19 mouse cellular contexts compared by ENCODE assay signal in the genomic region with DNA sequence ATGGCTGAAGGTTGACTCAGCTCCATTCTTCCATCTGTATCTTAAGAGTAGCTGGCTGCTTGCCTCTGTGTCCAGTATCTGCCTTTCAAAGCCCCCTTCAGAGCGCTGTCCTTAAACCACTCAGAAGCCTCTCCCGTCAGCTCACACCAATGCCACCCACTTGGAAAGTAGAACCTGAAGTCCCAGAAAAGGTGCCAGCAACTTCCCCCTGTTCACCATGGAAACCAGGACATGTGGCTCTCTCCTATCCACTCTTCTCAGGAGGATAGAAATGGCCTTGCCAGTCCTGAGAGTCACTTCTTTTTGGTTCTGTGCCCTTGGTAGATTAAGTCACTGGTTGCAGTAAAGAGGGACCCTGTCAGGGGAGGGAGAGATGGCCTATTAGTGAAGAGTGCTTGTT. TPM values are rescaled to one million over a fixed set of nuclear protein-coding genes. Genes with fewer than 3 reads are reported as not detected.
DNase-seq lines count a peak whose midpoint lies in the region; ATAC-seq and TF ChIP-seq lines count a peak whose summit lies in the region.
"Had no signal": no experiment of that assay in that cellular context is flagged by ENCODE, and none has a peak within 500 bp of the region (broad histone marks: within the 10 kb centered on the region; RNA-seq: fewer than 3 reads in every experiment).

No protein-coding gene starts in this region.

- no peak overlapping the region for H3K4me2 ChIP-seq in forebrain, embryonic 14.5 days (ENCODE audit: low read length)
- H3K4me2 ChIP-seq in forebrain, postnatal 0 days (ENCODE audit: low read depth): no peak overlapping the region
- H3K4me2 ChIP-seq in CH12.LX (ENCODE audit: insufficient read depth, low read depth, poor library complexity, severe bottlenecking): peak overlapping the region; percentile 32; the same call in 1 of the 2 replicates

- CTCF ChIA-PET in Patski (lab: Charles Lee): interaction anchor here (0.8 to 14.1 kb wide), 14 partner anchors 10 to 338 kb away, joined by 3 to 311 read pairs (median 4); partner anchors contain the start of genes Arid3b, Islr, Islr2 and Sema7a

- no peak for TF ChIP-seq EP300 in CH12.LX (IDR thresholded peaks at IDR 0.05; ENCODE audit: low read length)

- no peak for TF ChIP-seq POLR2A in CH12.LX (IDR thresholded peaks at IDR 0.05; ENCODE audit: low read depth, low read length)

- peak; percentile 33 for ATAC-seq in forebrain, embryonic 14.5 days
- ATAC-seq in forebrain, postnatal 0 days: no peak
- no peak for ATAC-seq in Patski

- no peak overlapping the region for H3K4me3 ChIP-seq in forebrain, embryonic 14.5 days (ENCODE audit: low read depth, low read length)
- no peak overlapping the region for H3K4me3 ChIP-seq in forebrain, postnatal 0 days (ENCODE audit: low read depth, low read length)
- H3K4me3 ChIP-seq in layer of hippocampus, adult 2 months: peak overlapping the region; percentile 54; the same call in 1 of the 2 replicates
- H3K4me3 ChIP-seq in CH12.LX (replicated peaks in 1 of 3; ENCODE audit: low read depth in 2 of 3, low read length in 2 of 3, poor library complexity in 1 of 3): no peak overlapping the region
- H3K4me3 ChIP-seq: myocyte had no signal

- POLR2A ChIA-PET in Patski (lab: Charles Lee): interaction anchor here (0.6 to 1.7 kb wide), 5 partner anchors 63 to 236 kb away, joined by 4 to 10 read pairs (median 4); no protein-coding TSS in a partner anchor

- H3K27ac ChIP-seq in forebrain, embryonic 14.5 days (ENCODE audit: low read depth, low read length): no peak overlapping the region
- no peak overlapping the region for H3K27ac ChIP-seq in forebrain, postnatal 0 days (ENCODE audit: low read depth, low read length)
- H3K27ac ChIP-seq in layer of hippocampus, adult 2 months: no peak overlapping the region
- H3K27ac ChIP-seq in CH12.LX (ENCODE audit: insufficient read depth, low read depth): no peak overlapping the region
- H3K27ac ChIP-seq: hindbrain, embryonic 13.5 days; intestine, embryonic 15.5 days; kidney, embryonic 15.5 days; limb, embryonic 13.5 days; liver, embryonic 13.5 days; lung, embryonic 15.5 days; macrophage; midbrain, embryonic 12.5 days; stomach, embryonic 15.5 days had no signal

- no peaks in the 10 kb centered on the region for H3K9me3 ChIP-seq in forebrain, embryonic 14.5 days (replicated peaks; ENCODE audit: control insufficient read depth, low read length)
- H3K9me3 ChIP-seq in forebrain, postnatal 0 days (ENCODE audit: low read length): no peaks in the 10 kb centered on the region
- H3K9me3 ChIP-seq in CH12.LX (replicated peaks; ENCODE audit: low read length): no peaks in the 10 kb centered on the region
- H3K9me3 ChIP-seq: hindbrain, embryonic 13.5 days; intestine, embryonic 15.5 days; kidney, embryonic 15.5 days; limb, embryonic 13.5 days; liver, embryonic 13.5 days; lung, embryonic 15.5 days; midbrain, embryonic 12.5 days; stomach, embryonic 15.5 days had no signal

- in situ Hi-C loops in CH12.LX (cut with MboI; ENCODE audit: low pct_ligation_motif_present, low pct_unique_long_range_greater_than_20kb, low sequenced_read_pairs): loop anchor here (5.0 to 10.0 kb wide), 3 partner anchors 136 to 344 kb away; partner anchors contain the start of gene Csk
- in situ Hi-C loops in Patski (cut with MboI; ENCODE audit: low pct_unique_long_range_greater_than_20kb): loop anchor here (5.0 to 10.0 kb wide), 2 partner anchors 214 to 336 kb away; no protein-coding TSS in a partner anchor

- peaks cover 3% of the 10 kb centered on the region; the same call in 1 of the 2 replicates for H3K27me3 ChIP-seq in forebrain, embryonic 14.5 days (replicated peaks; ENCODE audit: control insufficient read depth, insufficient read depth, low read length)
- H3K27me3 ChIP-seq in forebrain, postnatal 0 days (ENCODE audit: insufficient read depth, low read length): no peaks in the 10 kb centered on the region
- no peaks in the 10 kb centered on the region for H3K27me3 ChIP-seq in CH12.LX (replicated peaks)
- H3K27me3 ChIP-seq in Patski: peaks cover 3% of the 10 kb centered on the region

- no peak overlapping the region for H3K9ac ChIP-seq in forebrain, embryonic 14.5 days (ENCODE audit: low read length)
- H3K9ac ChIP-seq in forebrain, postnatal 0 days: no peak overlapping the region
- peak overlapping the region; percentile 3; the same call in 1 of the 2 replicates for H3K9ac ChIP-seq in CH12.LX (ENCODE audit: insufficient read depth, low read depth)
- H3K9ac ChIP-seq: kidney, embryonic 15.5 days; limb, embryonic 13.5 days; liver, embryonic 13.5 days; lung, embryonic 15.5 days; stomach, embryonic 15.5 days had no signal

- no peaks in the 10 kb centered on the region for H3K79me2 ChIP-seq in CH12.LX (replicated peaks; ENCODE audit: control insufficient read depth, extremely low read depth, insufficient read depth, poor library complexity, severe bottlenecking)

- H3K36me3 ChIP-seq in forebrain, embryonic 14.5 days (ENCODE audit: control insufficient read depth, insufficient read depth, low read length): no peaks in the 10 kb centered on the region
- no peaks in the 10 kb centered on the region for H3K36me3 ChIP-seq in forebrain, postnatal 0 days (ENCODE audit: insufficient read depth)
- H3K36me3 ChIP-seq in CH12.LX (replicated peaks in 1 of 2; ENCODE audit: control insufficient read depth in 1 of 2, insufficient read depth in 1 of 2, low read length in 1 of 2): no peaks in the 10 kb centered on the region
- H3K36me3 ChIP-seq: hindbrain, embryonic 13.5 days; intestine, embryonic 15.5 days; kidney, embryonic 15.5 days; limb, embryonic 13.5 days; liver, embryonic 13.5 days; lung, embryonic 15.5 days; midbrain, embryonic 12.5 days; stomach, embryonic 15.5 days had no signal

- DNase-seq in forebrain, embryonic 14.5 days (ENCODE audit: low spot score): no peak
- DNase-seq in forebrain, postnatal 0 days: no peak
- no peak for DNase-seq in layer of hippocampus, adult 2 months (ENCODE audit: low spot score in 2 of 2)
- DNase-seq in layer of hippocampus, adult 9-10 months (ENCODE audit: low spot score): no peak
- DNase-seq in CH12.LX (ENCODE audit: extremely low read depth) (no peak), Patski (ENCODE audit: low read depth, low spot score) (no peak)
- no peak for DNase-seq in embryo, embryonic 10 days (ENCODE audit: low spot score)

- H3K4me1 ChIP-seq in forebrain, embryonic 14.5 days (ENCODE audit: control insufficient read depth, insufficient read depth, low read length): no peaks in the 10 kb centered on the region
- no peaks in the 10 kb centered on the region for H3K4me1 ChIP-seq in forebrain, postnatal 0 days (ENCODE audit: insufficient read depth)
- peaks cover 16 to 39% of the 10 kb centered on the region in 2 experiments for H3K4me1 ChIP-seq in CH12.LX (ENCODE audit: control insufficient read depth in 1 of 2, insufficient read depth in 2 of 2)
- H3K4me1 ChIP-seq: intestine, embryonic 15.5 days had no signal

- WGBS in forebrain, embryonic 14.5 days: 50% methylated on average over 2 of the region's 2 CpGs
- WGBS in forebrain, postnatal 0 days: 49% methylated on average over 2 of the region's 2 CpGs

- TF ChIP-seq CTCF in forebrain, postnatal 0 days (IDR thresholded peaks at IDR 0.05; ENCODE audit: low read depth): no peak
- peak; percentile 14; the same call in 1 of the 2 replicates for TF ChIP-seq CTCF in layer of hippocampus, adult 2 months (conservative IDR thresholded peaks at IDR 0.05)
- TF ChIP-seq CTCF in CH12.LX (conservative IDR thresholded peaks at IDR 0.05 in 1 of 2, IDR thresholded peaks at IDR 0.05 in 1 of 2; ENCODE audit: low read depth in 2 of 2, low read length in 2 of 2) (no peak; a peak in 1 of 4 replicates), Patski (IDR thresholded peaks at IDR 0.05) (peak; percentile 21)

- dilution Hi-C loops in CH12.LX (cut with MboI; ENCODE audit: extremely low pct_ligation_motif_present, extremely low pct_unique_long_range_greater_than_20kb, low sequenced_read_pairs): no loop called here

- no peak for TF ChIP-seq RAD21 in CH12.LX (IDR thresholded peaks at IDR 0.05; ENCODE audit: low read depth, low read length)

TF ChIP-seq in CH12.LX, 34 proteins besides CTCF, POLR2A, EP300 and RAD21:
- TF ChIP-seq USF2 (conservative IDR thresholded peaks at IDR 0.05; ENCODE audit: low read depth, low read length) (no peak), TCF12 (IDR thresholded peaks at IDR 0.05; ENCODE audit: low read depth, low read length) (no peak), MYC (IDR thresholded peaks at IDR 0.05; ENCODE audit: low read depth, low read length) (no peak), POLR2AphosphoS2 (IDR thresholded peaks at IDR 0.05; ENCODE audit: low read depth, low read length) (no peak), ZC3H11A (IDR thresholded peaks at IDR 0.05; ENCODE audit: low read depth, low read length) (no peak)

RNA-seq across cellular contexts. Expression of gene Cyp11a1, which starts 7.5 kb away (rescaled TPM):
- polyA plus RNA-seq in forebrain, embryonic 14.5 days (2014; fragmentation: Nextera tagmentation; extraction: Ambion mirVana): 0.15 and 0.54 TPM in 2 replicates
- 0.29 and 1.2 TPM in 2 replicates for total RNA-seq in forebrain, postnatal 0 days (2014; rRNA removed)
- polyA plus RNA-seq in forebrain, postnatal 0 days (2015; fragmentation: Nextera tagmentation; extraction: Ambion mirVana): 0.77 and 0.88 TPM in 2 replicates
- total RNA-seq in layer of hippocampus, adult 2 months (2021): 1 to 10 TPM in 1 of 2 experiments, under 1 TPM in 1; 0.79 to 1.7 TPM
- total RNA-seq in CH12.LX (2012; rRNA removed) (2.6 and 4.6 TPM in 2 replicates), CH12.LX (2014; rRNA removed) (8.3 and 9.0 TPM in 2 replicates)
- polyA plus RNA-seq in CH12.LX (2012; ENCODE audit: insufficient read length, low read depth) (12.1 and 12.8 TPM in 2 replicates), Patski (2021) (0.13 TPM)
- polyA plus RNA-seq: activated CD4-positive, CD25-positive, alpha-beta regulatory T cell, adult 4 months; heart, embryonic 11.5 days; macrophage had no signal

RNA-seq across cellular contexts. Expression of gene Sema7a, which starts 58.8 kb away (rescaled TPM):
- 3.6 and 6.2 TPM in 2 replicates for polyA plus RNA-seq in forebrain, embryonic 14.5 days (2014; fragmentation: Nextera tagmentation; extraction: Ambion mirVana)
- total RNA-seq in forebrain, postnatal 0 days (2014; rRNA removed): 27.2 and 43.0 TPM in 2 replicates
- 2.4 and 3.2 TPM in 2 replicates for polyA plus RNA-seq in forebrain, postnatal 0 days (2015; fragmentation: Nextera tagmentation; extraction: Ambion mirVana)
- total RNA-seq in layer of hippocampus, adult 2 months (2021): 100 to 1,000 TPM in 1 of 2 experiments, 10 to 100 TPM in 1; 94.4 to 102 TPM
- 113 and 181 TPM in 2 replicates for total RNA-seq in CH12.LX (2012; rRNA removed)
- total RNA-seq in CH12.LX (2014; rRNA removed): 78.2 and 88.6 TPM in 2 replicates
- 81.9 and 89.4 TPM in 2 replicates for polyA plus RNA-seq in CH12.LX (2012; ENCODE audit: insufficient read length, low read depth)
- 77.8 TPM for polyA plus RNA-seq in Patski (2021)
- polyA plus RNA-seq: liver, embryonic 13.5 days had no signal

Comparison
In these comparisons a context has a peak if more than half of its experiments do, and no peak if none do; other contexts are left out.
1. CTCF ChIP-seq: peak in layer of hippocampus, adult 2 months (single experiment) and Patski (single experiment); none in forebrain, postnatal 0 days (single experiment) and CH12.LX (0 of 2).
2. RNA of gene Sema7a, which starts 58.8 kb away (polyA plus RNA-seq): 81.9 to 89.4 TPM in CH12.LX and 77.8 TPM in Patski (single experiment); 3.6 to 6.2 TPM in forebrain, embryonic 14.5 days and 2.4 to 3.2 TPM in forebrain, postnatal 0 days; every median in the first group is over 10 times any median in the second.